Mouse (Mus musculus): Measurements from ENCODE around the gene Ergic1.

GRCm38 (mm10) chr17:26575786-26576690, 14.7 kb downstream of the Ergic1 start:
- no peak for TF ChIP-seq CTCF (IDR thresholded peaks at IDR 0.05; ENCODE audit: low read depth, low read length)
- no peak for TF ChIP-seq POLR2A (IDR thresholded peaks at IDR 0.05; ENCODE audit: borderline replicate concordance, low read depth, low read length)
